Mouse (Mus musculus) CD4-positive, CD25-positive, alpha-beta regulatory T cell, adult 4 months (primary cell): ENCODE results near the gene Lrmda. TPM values are rescaled to one million over a fixed set of nuclear protein-coding genes. Genes with fewer than 3 reads are reported as not detected.

Experiments used
- ATAC-seq: one replicate; pipeline ENCODE4 v1.8.0; 2017
- polyA plus RNA-seq, 2 experiments: library from polyadenylated mRNA; unstranded; fragments of 100-300 nt; shearing (Covaris generic); gene quantifications; one replicate each; pipeline ENCODE4 v1.2.1; 2017

Gene Lrmda
- polyA plus RNA-seq, 2 experiments from 2014 or later, result not detected

- ATAC-seq, result no peak
Observed at GRCm38 (mm10) chr14:22968705-22969104, 949.2 kb downstream of the Lrmda start.

GRCm38 (mm10) chr14:22986736-22987135 lies 967.2 kb downstream of the Lrmda start:
- no peak for ATAC-seq

- ATAC-seq, result no peak
Observed at GRCm38 (mm10) chr14:22988090-22988669, 968.7 kb downstream of the Lrmda start.

GRCm38 (mm10) chr14:22995184-22995935 lies 975.8 kb downstream of the Lrmda start:
- no peak for ATAC-seq

- ATAC-seq, result no peak
Observed at GRCm38 (mm10) chr14:22998906-22999305, 979.4 kb downstream of the Lrmda start.

- ATAC-seq, result no peak
Observed at GRCm38 (mm10) chr14:23011989-23012388, 992.5 kb downstream of the Lrmda start.

GRCm38 (mm10) chr14:23014747-23015286 lies 995.3 kb downstream of the Lrmda start:
- no peak for ATAC-seq

GRCm38 (mm10) chr14:23015321-23016067 lies 996.0 kb downstream of the Lrmda start:
- ATAC-seq, result no peak

GRCm38 (mm10) chr14:23016068-23016611 lies 996.6 kb downstream of the Lrmda start:
- no peak for ATAC-seq

GRCm38 (mm10) chr14:23041002-23041401 lies 1021.5 kb downstream of the Lrmda start:
- no peak for ATAC-seq

GRCm38 (mm10) chr14:23045322-23045721 lies 1025.8 kb downstream of the Lrmda start:
- ATAC-seq, result no peak

- no peak for ATAC-seq
Observed at GRCm38 (mm10) chr14:23046330-23046729, 1026.8 kb downstream of the Lrmda start.

- no peak for ATAC-seq
Observed at GRCm38 (mm10) chr14:23051441-23051840, 1031.9 kb downstream of the Lrmda start.

GRCm38 (mm10) chr14:23052833-23053592 lies 1033.5 kb downstream of the Lrmda start:
- ATAC-seq, result no peak

GRCm38 (mm10) chr14:23057228-23057976 lies 1037.9 kb downstream of the Lrmda start:
- no peak for ATAC-seq

GRCm38 (mm10) chr14:23057987-23058386 lies 1038.5 kb downstream of the Lrmda start:
- ATAC-seq, result no peak

GRCm38 (mm10) chr14:23078719-23079118 lies 1059.2 kb downstream of the Lrmda start:
- no peak for ATAC-seq

GRCm38 (mm10) chr14:23084241-23084773 lies 1064.8 kb downstream of the Lrmda start:
- ATAC-seq, result no peak

GRCm38 (mm10) chr14:23084797-23085196 lies 1065.3 kb downstream of the Lrmda start:
- no peak for ATAC-seq

GRCm38 (mm10) chr14:23093306-23093705 lies 1073.8 kb downstream of the Lrmda start:
- no peak for ATAC-seq

- ATAC-seq, result no peak
Observed at GRCm38 (mm10) chr14:23094546-23095157, 1075.1 kb downstream of the Lrmda start.
